Mouse (Mus musculus): ENCODE measurements around the gene Mrps14. TPM values are rescaled to one million over a fixed set of nuclear protein-coding genes. Genes with fewer than 3 reads are reported as not detected.

Mrps14 gene
- total RNA-seq (2017), result 38.5 to 89.8 TPM (median 78.3 TPM) in 3 replicates

DNA sequence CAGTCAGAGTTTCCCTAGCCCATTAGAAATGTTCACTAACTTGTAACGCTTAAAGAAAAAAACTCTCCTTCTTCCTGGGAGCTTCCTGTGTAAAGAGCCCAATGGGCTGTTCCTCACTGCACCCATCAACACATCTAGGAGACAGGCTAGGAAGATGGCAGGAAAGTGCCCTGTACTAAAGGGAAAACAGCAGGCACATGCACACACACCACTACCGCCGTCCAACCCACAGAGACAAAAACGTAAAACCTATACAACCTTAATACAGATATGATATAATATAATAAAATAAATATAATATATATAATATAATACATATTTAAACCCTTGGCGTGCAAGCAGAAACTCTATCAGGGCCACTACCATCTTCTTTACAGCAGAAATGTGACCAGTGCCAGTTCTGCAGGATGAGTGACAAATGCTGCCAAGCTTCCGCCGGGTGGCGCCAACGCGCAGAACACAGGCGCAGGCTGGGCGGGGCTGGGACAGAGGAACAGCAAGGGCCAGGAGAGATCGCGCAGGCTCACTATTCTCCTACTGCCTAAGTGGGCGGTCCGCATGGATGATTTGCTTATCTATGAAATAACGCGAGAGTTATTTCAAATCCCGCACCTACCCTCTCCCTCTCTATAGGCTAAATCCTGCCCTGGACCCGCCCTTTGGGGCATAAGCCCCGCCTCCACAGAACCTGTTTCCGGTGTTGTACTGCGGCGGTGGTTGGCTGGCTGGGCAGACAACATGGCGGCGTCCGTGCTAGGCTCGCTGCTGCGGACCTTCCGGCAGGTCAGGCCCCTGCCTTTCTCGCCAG is at the start of gene Mrps14:
TSS of gene Mrps14 (plus strand) at position 687 of the 808 bp plus-strand sequence.
- ATAC-seq (replicated peaks; ENCODE audit: insufficient number of reproducible peaks, low FRiP score, low TSS enrichment, poor library complexity, severe bottlenecking), result peak; percentile 97

DNA sequence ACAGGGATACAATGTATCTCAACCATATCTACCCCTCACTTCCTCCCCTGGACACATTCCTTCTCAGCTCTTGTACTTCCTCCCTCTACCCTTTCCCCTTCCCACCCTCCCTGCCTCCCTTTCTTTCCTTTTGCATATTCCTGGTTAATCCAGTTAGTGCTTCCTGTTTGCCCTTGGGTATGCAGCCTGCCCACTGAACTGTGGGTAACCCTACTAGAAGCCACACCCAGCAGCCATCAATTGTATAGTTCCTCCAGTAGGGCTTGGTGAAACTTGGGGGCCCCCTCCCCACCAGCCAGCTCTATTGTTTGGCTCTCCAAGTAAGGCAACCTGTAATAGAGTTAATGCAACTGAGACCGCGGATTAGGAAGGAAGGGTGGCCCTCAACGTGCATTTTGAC is 49.4 kb upstream of the Mrps14 start:
- ATAC-seq (replicated peaks; ENCODE audit: insufficient number of reproducible peaks, low FRiP score, low TSS enrichment, poor library complexity, severe bottlenecking), result no peak

DNA sequence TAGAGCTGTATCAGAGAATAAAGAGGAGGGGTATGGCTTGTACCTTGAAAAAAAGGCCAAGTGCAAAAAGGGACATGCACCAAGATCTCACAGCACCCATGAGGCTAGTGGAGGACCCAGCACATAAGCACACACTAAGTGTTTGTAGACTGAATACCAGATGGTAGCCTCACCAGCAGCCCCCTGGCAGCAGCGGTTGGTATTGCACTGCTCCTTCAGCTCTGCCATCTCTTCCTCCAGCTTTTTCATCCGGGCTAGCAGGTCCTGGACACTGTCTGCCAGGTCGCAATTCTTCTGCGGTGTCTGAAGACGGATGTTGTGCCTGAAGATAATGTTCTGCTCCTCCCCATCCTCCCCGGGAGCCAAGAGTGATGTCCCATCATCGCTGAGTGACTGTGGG is 47.7 kb upstream of the Mrps14 start:
- no peak for ATAC-seq (replicated peaks; ENCODE audit: insufficient number of reproducible peaks, low FRiP score, low TSS enrichment, poor library complexity, severe bottlenecking)

DNA sequence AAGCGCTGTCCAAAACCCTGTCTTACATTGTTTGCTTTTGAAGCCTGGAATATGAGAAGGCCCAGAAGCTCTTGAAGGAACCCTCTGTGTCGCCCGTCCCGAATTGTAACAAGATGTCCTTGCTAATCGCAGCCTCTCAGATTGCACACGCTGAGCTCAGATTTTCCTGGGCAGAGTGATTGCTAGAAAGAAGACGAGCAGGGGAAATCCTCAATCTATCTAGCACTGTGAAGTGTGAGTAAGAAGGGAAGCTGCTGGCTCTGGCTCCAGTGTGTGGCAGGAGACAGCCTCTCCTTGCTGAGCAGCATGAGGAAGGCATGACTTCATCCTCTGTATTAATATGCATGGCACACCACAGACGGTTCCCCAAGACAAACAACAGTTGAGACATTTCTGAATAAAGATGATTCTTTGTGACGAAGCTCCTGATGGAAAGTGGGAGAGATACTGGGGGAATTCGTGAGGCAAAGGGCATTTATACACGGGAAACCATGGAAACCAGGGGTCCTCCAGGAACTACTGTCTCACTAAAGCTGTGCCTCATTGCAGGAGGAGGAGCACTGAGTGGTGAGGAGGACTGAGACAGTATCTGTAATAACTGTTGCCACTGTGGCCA is 45.6 kb upstream of the Mrps14 start:
- ATAC-seq (replicated peaks; ENCODE audit: insufficient number of reproducible peaks, low FRiP score, low TSS enrichment, poor library complexity, severe bottlenecking), result no peak

DNA sequence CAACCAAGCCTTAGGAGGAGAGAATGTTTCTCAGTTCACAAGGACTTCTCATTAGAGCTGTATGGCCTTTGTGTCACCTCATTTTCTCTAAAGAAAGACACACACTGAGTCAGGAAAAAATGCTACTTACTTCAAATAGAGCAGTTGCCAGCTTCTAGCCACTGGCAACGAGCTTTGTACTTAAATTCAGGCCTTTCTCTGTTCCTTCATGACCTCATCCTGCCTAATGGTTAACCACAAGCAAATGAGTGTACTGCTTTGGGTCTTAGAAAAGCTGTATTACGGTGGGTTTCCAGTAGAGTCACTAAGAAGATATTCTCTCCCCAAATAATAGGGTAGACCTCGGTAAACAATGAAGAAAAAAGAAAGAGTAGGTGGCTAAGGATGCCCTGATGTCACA is 44.3 kb upstream of the Mrps14 start:
- no peak for ATAC-seq (replicated peaks; ENCODE audit: insufficient number of reproducible peaks, low FRiP score, low TSS enrichment, poor library complexity, severe bottlenecking)

DNA sequence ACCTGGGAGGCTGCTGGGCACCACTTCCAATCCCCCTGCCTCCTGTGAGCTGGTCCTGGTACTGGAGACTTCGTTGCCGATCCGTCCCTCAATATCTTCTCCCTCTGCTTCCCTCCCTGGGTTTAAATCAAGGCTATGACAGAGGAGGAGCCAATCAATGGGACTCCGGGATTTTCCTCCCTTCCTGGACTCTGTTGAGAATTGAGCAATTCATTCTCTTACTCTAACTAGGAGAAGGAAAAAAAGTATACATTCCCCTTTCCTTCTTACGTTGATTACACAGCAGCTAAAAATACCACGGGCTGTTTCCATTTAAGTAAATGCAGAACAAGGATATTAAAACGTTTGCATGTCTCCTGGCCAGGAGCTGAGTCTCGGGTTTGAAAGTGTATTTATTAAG is 41.5 kb upstream of the Mrps14 start, which contains the start of gene Tnn:
TSS of gene Tnn (minus strand) at position 101 of the 400 bp plus-strand sequence.
- ATAC-seq (replicated peaks; ENCODE audit: insufficient number of reproducible peaks, low FRiP score, low TSS enrichment, poor library complexity, severe bottlenecking), result no peak

DNA sequence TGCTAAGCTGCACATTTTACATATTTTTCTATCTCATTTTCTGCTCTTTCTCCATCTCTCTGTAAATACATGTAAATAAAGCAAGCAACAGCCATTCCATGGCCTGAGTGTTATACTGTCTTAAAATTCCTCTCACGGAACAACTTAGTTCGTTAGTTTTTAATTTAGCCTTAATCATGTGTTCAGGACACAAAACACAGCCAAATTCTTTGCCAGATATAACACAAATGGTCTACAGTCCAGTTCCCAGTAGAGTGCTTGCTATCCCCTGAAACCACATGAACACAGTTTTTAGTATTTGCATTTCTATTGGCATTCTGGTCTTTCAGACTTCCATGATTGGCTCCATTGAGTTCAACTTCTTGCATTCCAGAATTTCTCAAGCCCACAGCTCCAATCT is 36.8 kb upstream of the Mrps14 start:
- no peak for ATAC-seq (replicated peaks; ENCODE audit: insufficient number of reproducible peaks, low FRiP score, low TSS enrichment, poor library complexity, severe bottlenecking)

DNA sequence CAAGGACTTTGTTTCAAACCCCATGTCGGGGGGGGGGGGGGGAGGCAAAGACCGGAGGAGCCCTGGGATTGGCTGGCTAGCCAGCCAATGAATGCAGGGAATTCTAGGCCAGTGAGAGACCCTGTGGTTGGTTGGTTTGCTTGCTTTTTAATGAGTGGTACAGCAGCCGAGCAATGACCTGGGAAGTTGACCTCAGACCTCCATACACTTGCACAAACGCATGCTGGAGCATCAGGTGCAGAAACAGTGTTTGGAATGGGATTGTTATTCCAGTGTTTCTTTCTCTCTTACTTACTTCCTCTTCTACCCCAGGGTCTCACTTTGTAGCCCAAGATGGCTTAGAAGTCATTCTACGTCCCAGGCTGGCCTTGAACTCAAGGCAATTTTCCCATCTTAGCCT is 28.4 kb upstream of the Mrps14 start:
- ATAC-seq (replicated peaks; ENCODE audit: insufficient number of reproducible peaks, low FRiP score, low TSS enrichment, poor library complexity, severe bottlenecking), result no peak

DNA sequence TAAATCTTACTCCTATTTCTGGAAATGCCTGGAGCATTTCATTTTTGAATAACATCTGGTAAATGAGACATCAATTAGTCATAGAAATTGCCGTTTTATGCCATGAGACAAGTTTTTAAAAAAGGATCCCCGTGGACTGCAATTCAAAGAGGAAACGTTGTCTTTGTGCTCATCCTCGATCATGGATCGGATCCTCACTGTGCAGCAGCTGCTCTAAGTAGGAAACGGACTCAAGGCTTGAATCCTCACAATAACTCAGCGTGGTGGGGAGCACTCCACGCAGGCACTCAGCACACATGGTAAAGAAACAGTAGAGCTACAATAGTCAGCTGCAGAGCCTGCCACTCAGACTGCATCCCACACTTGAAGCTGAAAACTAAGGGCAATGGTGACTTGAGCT is 18.1 kb upstream of the Mrps14 start:
- ATAC-seq (replicated peaks; ENCODE audit: insufficient number of reproducible peaks, low FRiP score, low TSS enrichment, poor library complexity, severe bottlenecking), result no peak

DNA sequence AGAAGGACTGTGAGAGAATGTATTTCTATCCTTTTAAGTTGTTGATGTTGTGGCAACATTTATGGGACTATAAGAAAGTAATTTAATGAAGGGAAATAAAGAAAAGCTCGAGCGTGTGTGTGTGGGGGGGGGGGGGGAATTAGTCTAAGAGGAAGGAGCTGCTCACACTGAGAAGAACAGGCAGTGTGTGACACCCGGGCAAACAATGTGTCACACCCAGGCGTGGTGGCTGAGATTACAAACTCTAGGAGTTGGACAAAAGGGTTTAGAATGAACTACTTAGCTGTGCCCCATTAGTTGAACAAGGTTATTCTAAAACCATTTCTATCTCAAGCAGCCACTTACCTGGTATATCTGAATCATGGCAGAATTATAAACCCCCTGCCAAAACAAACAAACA is 13.8 kb upstream of the Mrps14 start:
- ATAC-seq (replicated peaks; ENCODE audit: insufficient number of reproducible peaks, low FRiP score, low TSS enrichment, poor library complexity, severe bottlenecking), result no peak

DNA sequence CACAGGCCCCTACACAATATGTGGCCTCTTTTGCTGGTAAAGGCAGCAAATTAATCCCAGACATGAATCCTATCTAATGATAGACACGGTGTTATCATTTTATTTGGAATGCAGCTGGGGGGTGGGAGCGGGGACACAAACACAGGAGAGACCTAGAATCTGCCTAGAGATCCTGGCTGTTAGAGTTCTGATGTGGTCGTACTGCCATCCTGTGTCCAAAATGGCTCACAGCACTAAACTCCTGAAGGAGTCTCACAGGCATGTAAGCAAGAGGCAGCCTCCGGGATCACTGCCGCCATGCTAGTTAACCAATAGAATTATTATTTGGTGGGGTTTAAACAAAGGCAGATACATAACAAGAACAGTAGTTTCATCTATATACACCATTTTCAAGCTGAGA is 10.5 kb upstream of the Mrps14 start:
- no peak for ATAC-seq (replicated peaks; ENCODE audit: insufficient number of reproducible peaks, low FRiP score, low TSS enrichment, poor library complexity, severe bottlenecking)

DNA sequence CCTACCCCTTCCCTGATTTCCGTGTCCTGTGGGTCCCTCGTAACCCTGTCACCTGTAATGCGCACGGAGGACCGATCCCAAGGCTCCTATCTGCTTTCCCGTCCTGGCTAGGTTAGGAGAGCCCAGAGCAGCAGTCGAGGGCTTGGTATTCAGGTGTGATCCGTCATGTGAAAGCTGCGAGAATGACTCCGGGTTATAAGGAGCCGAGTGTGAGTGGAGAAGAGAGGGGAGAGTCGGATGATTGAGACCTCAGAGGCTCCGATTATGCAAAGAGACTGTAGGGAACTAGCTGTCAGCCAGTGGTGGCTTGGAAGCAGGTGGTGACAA is 285 bp downstream of the Mrps14 start:
- no peak for ATAC-seq (replicated peaks; ENCODE audit: insufficient number of reproducible peaks, low FRiP score, low TSS enrichment, poor library complexity, severe bottlenecking)

DNA sequence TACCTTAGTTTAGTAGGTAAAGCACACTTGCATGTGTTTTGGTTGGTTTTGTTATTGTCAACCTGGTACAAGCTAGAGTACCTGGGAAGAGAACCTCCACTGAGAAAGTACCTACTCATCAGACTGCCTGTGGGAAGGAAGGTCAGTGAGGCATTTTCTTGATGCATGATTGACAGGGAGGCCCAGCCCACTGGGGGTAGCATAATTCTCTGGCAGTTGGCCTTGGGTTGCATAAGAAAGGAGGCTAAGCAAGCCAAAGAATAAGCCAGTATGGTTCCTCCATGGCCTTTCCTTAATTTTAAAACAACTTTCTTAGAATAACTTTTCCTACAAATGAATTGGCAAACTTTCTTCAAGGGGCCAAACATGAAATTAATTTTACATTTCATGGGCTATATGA is 10.5 kb downstream of the Mrps14 start:
- no peak for ATAC-seq (replicated peaks; ENCODE audit: insufficient number of reproducible peaks, low FRiP score, low TSS enrichment, poor library complexity, severe bottlenecking)

DNA sequence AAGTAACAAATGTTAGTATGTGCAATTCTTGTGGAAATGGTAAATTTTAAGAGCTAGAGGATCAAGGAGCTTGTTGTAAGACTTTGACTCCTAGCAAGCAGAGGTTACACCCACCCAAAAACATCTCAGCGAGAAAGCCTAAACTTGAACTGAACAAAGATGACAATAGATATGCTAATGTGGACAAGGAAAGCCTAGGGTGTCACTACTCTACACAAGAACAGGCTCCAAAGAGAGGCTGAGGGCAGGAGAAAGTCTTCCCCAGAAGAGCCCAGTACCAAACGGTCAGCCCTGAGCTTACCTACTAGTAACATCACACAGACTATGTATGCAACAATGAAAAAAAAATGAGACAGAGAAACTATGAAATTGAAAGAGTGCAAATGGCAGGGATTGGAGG is 14.8 kb downstream of the Mrps14 start:
- ATAC-seq (replicated peaks; ENCODE audit: insufficient number of reproducible peaks, low FRiP score, low TSS enrichment, poor library complexity, severe bottlenecking), result no peak

DNA sequence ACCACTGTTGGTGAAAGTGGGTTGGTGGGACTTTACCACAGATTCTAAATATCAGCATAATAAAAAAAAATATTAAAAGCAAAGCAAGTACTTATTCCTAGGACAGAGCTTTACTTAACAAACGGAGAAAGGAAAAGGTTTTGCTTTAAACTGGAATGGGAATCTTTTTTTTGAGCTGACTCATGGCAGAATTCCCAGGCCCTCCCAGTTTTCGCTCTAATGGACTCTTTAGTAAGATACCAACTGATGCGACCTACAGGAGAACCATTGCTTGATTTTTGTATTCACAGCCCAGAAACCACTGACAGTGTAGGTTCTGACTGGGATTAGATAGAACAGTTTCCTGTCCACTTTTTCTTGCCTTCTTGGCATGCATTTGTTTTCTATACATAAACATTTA is 15.6 kb downstream of the Mrps14 start:
- no peak for ATAC-seq (replicated peaks; ENCODE audit: insufficient number of reproducible peaks, low FRiP score, low TSS enrichment, poor library complexity, severe bottlenecking)

DNA sequence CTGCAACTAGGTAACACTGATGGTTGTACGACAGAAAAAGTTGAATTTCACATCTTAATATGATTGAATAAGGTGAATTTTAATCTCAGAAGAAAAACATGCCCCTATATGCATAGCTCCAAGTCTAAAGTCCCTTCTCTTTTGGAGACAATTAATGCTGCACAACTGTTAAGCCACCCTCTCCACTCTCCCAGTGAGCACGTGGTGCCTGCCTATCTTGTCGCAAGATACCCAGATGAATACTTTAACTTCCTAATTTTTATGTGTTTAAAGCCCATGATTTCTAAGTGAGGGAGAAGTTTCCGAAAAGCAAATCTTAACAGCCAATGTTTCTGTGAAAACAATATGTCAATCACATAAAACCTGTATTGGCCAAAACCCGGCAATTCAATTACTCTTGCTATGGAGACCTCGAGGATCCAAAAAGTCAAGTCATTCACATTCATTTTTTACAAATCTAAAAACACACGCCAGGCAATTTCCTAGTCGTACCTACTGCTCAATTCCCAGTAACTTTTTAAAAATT is 16.6 kb downstream of the Mrps14 start:
- no peak for ATAC-seq (replicated peaks; ENCODE audit: insufficient number of reproducible peaks, low FRiP score, low TSS enrichment, poor library complexity, severe bottlenecking)

DNA sequence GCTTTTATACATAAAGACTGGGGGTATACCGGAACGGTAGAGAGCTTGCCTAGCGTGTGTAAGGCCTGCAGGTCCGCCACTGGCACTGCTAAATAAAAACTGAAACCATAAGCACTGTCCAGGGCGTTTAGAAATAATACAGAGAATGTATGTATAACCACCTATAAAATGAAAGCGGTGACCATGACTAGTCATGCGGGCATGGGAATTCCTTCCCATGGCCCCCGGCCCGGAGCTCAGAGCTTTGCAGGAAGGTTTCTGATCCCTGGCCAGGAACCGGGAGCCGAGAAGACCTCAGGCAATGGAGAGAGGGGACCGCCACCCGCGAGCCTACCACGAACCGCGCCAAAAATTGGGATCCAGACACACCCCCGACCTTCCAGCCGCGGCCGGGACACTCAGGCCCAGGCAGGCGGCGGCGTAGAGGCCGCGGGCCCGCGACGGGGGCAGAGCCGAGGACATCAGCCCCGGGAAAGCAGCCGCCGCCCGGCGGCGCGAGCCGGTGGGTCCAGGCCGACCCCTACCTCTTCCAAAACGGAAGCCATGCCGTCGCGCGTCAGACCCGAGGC is 17.2 kb downstream of the Mrps14 start:
- ATAC-seq (replicated peaks; ENCODE audit: insufficient number of reproducible peaks, low FRiP score, low TSS enrichment, poor library complexity, severe bottlenecking), result no peak

DNA sequence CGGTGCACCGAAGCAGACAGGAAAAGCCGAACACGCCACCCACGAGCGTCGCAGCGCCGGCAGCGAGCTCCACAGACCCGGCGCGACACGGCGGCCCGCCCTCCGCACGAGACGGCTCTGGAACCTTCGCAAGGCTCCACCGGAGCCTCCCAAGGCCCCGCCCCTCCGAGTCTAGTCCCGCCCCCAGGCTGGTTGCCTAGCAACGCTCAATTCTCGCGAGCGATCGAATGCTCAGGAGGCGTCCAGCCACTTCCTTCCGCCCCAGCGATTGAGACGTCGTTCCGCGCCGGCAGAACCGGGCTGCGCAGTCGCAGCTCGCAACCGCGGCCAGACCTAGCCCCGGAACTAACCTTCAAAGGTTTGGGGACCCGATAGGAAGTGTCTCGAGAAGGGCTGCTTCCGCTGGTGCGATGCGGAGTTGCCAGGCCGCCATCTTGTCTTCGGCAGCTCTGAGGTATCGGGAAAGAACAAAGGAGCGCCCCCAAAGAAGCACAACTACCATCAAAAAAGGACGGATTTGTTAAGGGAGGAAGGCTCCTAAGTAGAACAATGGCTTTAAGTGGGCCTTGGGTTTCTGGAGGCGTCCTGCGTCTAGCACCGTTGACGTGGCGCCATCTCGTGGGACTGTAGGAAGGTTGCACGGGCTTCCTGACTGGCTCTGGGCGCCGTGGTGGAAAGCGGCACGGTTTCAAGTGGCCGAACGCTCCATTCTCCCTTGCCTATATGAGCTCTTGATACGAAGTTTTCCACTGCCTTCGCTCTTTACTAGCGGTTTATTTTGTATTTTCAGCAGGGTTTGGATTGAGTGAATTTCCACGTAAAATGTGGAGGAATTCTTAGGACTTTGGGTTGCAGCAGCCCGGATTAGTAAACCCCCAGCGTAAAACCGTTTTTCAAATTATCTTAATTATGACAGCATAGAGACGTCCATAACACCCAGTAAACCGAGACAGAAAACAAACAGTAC is 18.0 kb downstream of the Mrps14 start, which contains the start of gene Cacybp:
TSS of gene Cacybp (minus strand) at position 173 of the 967 bp plus-strand sequence.
- ATAC-seq (replicated peaks; ENCODE audit: insufficient number of reproducible peaks, low FRiP score, low TSS enrichment, poor library complexity, severe bottlenecking), result peak; percentile 93

DNA sequence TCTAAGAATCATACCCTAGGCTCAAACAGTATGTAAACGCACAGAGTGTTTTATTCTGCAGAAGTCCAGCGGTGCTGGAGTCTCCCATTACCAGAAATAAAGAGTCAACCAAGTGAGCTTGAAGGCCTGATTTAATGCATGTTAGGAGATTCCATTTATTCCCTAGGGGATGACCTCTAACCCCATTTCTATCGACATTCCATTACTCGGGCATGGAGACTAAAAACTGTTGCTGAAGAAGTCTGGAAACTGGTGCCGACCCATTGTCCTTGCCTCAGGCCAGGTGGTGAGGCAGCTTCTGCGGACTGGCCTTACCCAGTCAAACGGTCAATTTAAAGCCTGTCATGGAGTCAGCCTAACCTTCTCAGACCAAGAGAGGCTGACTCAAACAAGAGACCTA is 19.2 kb downstream of the Mrps14 start:
- no peak for ATAC-seq (replicated peaks; ENCODE audit: insufficient number of reproducible peaks, low FRiP score, low TSS enrichment, poor library complexity, severe bottlenecking)

All from monocyte, adult 5-6 weeks (primary cell).